Mouse (Mus musculus): ENCODE measurements around the gene Sirt5. TPM values are rescaled to one million over a fixed set of nuclear protein-coding genes. Genes with fewer than 3 reads are reported as not detected.

Sirt5 gene
- polyA plus RNA-seq, 2 experiments, result 2.9 to 4.1 TPM

- Histone ChIP-seq H3K4me2 (ENCODE audit: low read depth) (no peak overlapping the region), H3K4me1 (replicated peaks; ENCODE audit: control insufficient read depth in 2 of 2, insufficient read depth in 2 of 2, low read length in 1 of 2) (no peaks in the 10 kb centered on the region), H3K27ac (no peak overlapping the region), H3K9me3 (ENCODE audit: control insufficient read depth, low read length) (no peaks in the 10 kb centered on the region), H3K9ac (replicated peaks) (no peak overlapping the region), H3K27me3 (ENCODE audit: control insufficient read depth, insufficient read depth, low read length) (no peaks in the 10 kb centered on the region), H3K36me3 (replicated peaks; ENCODE audit: control insufficient read depth, insufficient read depth, low read depth) (no peaks in the 10 kb centered on the region), H3K4me3 (ENCODE audit: insufficient read depth in 1 of 2, low read depth in 2 of 2, low read length in 2 of 2) (no peak overlapping the region)
- no peak for ATAC-seq (ENCODE audit: insufficient read depth)
- TF ChIP-seq CTCF (IDR thresholded peaks at IDR 0.05; ENCODE audit: low read depth), result no peak
- TF ChIP-seq EP300 (IDR thresholded peaks at IDR 0.05; ENCODE audit: low read depth), result no peak
- DNase-seq (ENCODE audit: low read depth in 3 of 3, low spot score in 3 of 3), result no peak
These were observed 18.5 kb upstream of the Sirt5 start for GRCm38 (mm10) chr13:43346825-43347224.

GRCm38 (mm10) chr13:43349376-43349775 lies 15.9 kb upstream of the Sirt5 start:
- Histone ChIP-seq H3K4me3 (ENCODE audit: insufficient read depth in 1 of 2, low read depth in 2 of 2, low read length in 2 of 2) (no peak overlapping the region), H3K9ac (replicated peaks) (no peak overlapping the region), H3K4me2 (ENCODE audit: low read depth) (no peak overlapping the region), H3K4me1 (replicated peaks; ENCODE audit: control insufficient read depth in 2 of 2, insufficient read depth in 2 of 2, low read length in 1 of 2) (no peaks in the 10 kb centered on the region), H3K27me3 (ENCODE audit: control insufficient read depth, insufficient read depth, low read length) (no peaks in the 10 kb centered on the region), H3K27ac (no peak overlapping the region), H3K9me3 (ENCODE audit: control insufficient read depth, low read length) (no peaks in the 10 kb centered on the region), H3K36me3 (replicated peaks; ENCODE audit: control insufficient read depth, insufficient read depth, low read depth) (no peaks in the 10 kb centered on the region)
- DNase-seq (ENCODE audit: low read depth in 3 of 3, low spot score in 3 of 3) (no peak), ATAC-seq (ENCODE audit: insufficient read depth) (no peak)
- no peak for TF ChIP-seq EP300 (IDR thresholded peaks at IDR 0.05; ENCODE audit: low read depth)
- TF ChIP-seq CTCF (IDR thresholded peaks at IDR 0.05; ENCODE audit: low read depth), result no peak
- 58% methylated on average over 8 of the region's 8 CpGs for WGBS (ENCODE audit: insufficient replicate concordance)

- no peaks in the 10 kb centered on the region for H3K36me3 ChIP-seq (replicated peaks; ENCODE audit: control insufficient read depth, insufficient read depth, low read depth)
- no peak for DNase-seq (ENCODE audit: low read depth in 3 of 3, low spot score in 3 of 3)
- no peak overlapping the region for H3K9ac ChIP-seq (replicated peaks)
- 41% methylated on average over 9 of the region's 9 CpGs for WGBS (ENCODE audit: insufficient replicate concordance)
- no peaks in the 10 kb centered on the region for H3K4me1 ChIP-seq (replicated peaks; ENCODE audit: control insufficient read depth in 2 of 2, insufficient read depth in 2 of 2, low read length in 1 of 2)
- H3K9me3 ChIP-seq (ENCODE audit: control insufficient read depth, low read length), result no peaks in the 10 kb centered on the region
- no peak overlapping the region for H3K27ac ChIP-seq
- no peak overlapping the region for H3K4me3 ChIP-seq (ENCODE audit: insufficient read depth in 1 of 2, low read depth in 2 of 2, low read length in 2 of 2)
- TF ChIP-seq CTCF (IDR thresholded peaks at IDR 0.05; ENCODE audit: low read depth) (no peak), EP300 (IDR thresholded peaks at IDR 0.05; ENCODE audit: low read depth) (no peak)
- no peaks in the 10 kb centered on the region for H3K27me3 ChIP-seq (ENCODE audit: control insufficient read depth, insufficient read depth, low read length)
- H3K4me2 ChIP-seq (ENCODE audit: low read depth), result no peak overlapping the region
- ATAC-seq (ENCODE audit: insufficient read depth), result no peak
These were observed 14.7 kb upstream of the Sirt5 start for GRCm38 (mm10) chr13:43350489-43351169.

- no peaks in the 10 kb centered on the region for H3K4me1 ChIP-seq (replicated peaks; ENCODE audit: control insufficient read depth in 2 of 2, insufficient read depth in 2 of 2, low read length in 1 of 2)
- 58% methylated on average over 4 of the region's 4 CpGs for WGBS (ENCODE audit: insufficient replicate concordance)
- H3K9ac ChIP-seq (replicated peaks), result no peak overlapping the region
- TF ChIP-seq CTCF (IDR thresholded peaks at IDR 0.05; ENCODE audit: low read depth) (no peak), EP300 (IDR thresholded peaks at IDR 0.05; ENCODE audit: low read depth) (no peak)
- H3K27ac ChIP-seq, result no peak overlapping the region
- no peak overlapping the region for H3K4me2 ChIP-seq (ENCODE audit: low read depth)
- no peak for ATAC-seq (ENCODE audit: insufficient read depth)
- H3K9me3 ChIP-seq (ENCODE audit: control insufficient read depth, low read length), result no peaks in the 10 kb centered on the region
- no peak overlapping the region for H3K4me3 ChIP-seq (ENCODE audit: insufficient read depth in 1 of 2, low read depth in 2 of 2, low read length in 2 of 2)
- H3K27me3 ChIP-seq (ENCODE audit: control insufficient read depth, insufficient read depth, low read length), result no peaks in the 10 kb centered on the region
- H3K36me3 ChIP-seq (replicated peaks; ENCODE audit: control insufficient read depth, insufficient read depth, low read depth), result no peaks in the 10 kb centered on the region
- no peak for DNase-seq (ENCODE audit: low read depth in 3 of 3, low spot score in 3 of 3)
These were observed 11.9 kb upstream of the Sirt5 start for GRCm38 (mm10) chr13:43353356-43353755.

- Histone ChIP-seq H3K9me3 (ENCODE audit: control insufficient read depth, low read length) (no peaks in the 10 kb centered on the region), H3K36me3 (replicated peaks; ENCODE audit: control insufficient read depth, insufficient read depth, low read depth) (no peaks in the 10 kb centered on the region), H3K27me3 (ENCODE audit: control insufficient read depth, insufficient read depth, low read length) (no peaks in the 10 kb centered on the region), H3K4me1 (replicated peaks; ENCODE audit: control insufficient read depth in 2 of 2, insufficient read depth in 2 of 2, low read length in 1 of 2) (no peaks in the 10 kb centered on the region), H3K9ac (replicated peaks) (no peak overlapping the region), H3K27ac (no peak overlapping the region), H3K4me3 (ENCODE audit: insufficient read depth in 1 of 2, low read depth in 2 of 2, low read length in 2 of 2) (no peak overlapping the region), H3K4me2 (ENCODE audit: low read depth) (no peak overlapping the region)
- 69% methylated on average over 12 of the region's 12 CpGs for WGBS (ENCODE audit: insufficient replicate concordance)
- TF ChIP-seq EP300 (IDR thresholded peaks at IDR 0.05; ENCODE audit: low read depth) (no peak), CTCF (IDR thresholded peaks at IDR 0.05; ENCODE audit: low read depth) (no peak)
- ATAC-seq (ENCODE audit: insufficient read depth) (no peak), DNase-seq (ENCODE audit: low read depth in 3 of 3, low spot score in 3 of 3) (no peak)
These were observed 10.9 kb upstream of the Sirt5 start for GRCm38 (mm10) chr13:43354362-43354761.
